Mouse (Mus musculus) thymus, postnatal 25 days (tissue): Measurements from ENCODE around the gene Gm21974.
"Not testable (repeated sequence)": the region's sequence is repeated elsewhere in the genome, so short reads cannot be mapped to it uniquely, and the experiment has no call there.

ENCODE experiments used
- DNase-seq: peaks from one replicate; pipeline ENCODE4 v3.0.0; 2022

The Gm21974 gene

DNA sequence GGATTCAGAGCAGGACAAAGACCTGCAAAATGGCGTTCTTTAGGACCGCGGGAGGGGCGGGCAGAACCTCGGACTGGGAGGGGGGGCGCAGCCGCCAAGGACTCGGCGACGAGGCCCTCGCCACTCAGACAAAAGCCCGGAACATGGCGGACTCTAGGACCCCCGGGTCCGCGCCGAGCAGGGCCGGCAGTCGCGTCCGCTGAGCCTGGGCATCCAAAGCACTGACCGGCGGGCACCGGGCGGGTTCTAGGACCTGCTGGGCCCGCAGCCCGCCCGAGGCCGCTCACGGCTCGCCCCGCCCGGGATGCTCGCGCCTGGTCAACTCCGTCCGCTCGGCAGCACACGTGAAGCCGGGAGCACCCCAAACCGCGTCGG lies 19.6 kb downstream of the Gm21974 start:
- DNase-seq = peak; percentile 90

DNA sequence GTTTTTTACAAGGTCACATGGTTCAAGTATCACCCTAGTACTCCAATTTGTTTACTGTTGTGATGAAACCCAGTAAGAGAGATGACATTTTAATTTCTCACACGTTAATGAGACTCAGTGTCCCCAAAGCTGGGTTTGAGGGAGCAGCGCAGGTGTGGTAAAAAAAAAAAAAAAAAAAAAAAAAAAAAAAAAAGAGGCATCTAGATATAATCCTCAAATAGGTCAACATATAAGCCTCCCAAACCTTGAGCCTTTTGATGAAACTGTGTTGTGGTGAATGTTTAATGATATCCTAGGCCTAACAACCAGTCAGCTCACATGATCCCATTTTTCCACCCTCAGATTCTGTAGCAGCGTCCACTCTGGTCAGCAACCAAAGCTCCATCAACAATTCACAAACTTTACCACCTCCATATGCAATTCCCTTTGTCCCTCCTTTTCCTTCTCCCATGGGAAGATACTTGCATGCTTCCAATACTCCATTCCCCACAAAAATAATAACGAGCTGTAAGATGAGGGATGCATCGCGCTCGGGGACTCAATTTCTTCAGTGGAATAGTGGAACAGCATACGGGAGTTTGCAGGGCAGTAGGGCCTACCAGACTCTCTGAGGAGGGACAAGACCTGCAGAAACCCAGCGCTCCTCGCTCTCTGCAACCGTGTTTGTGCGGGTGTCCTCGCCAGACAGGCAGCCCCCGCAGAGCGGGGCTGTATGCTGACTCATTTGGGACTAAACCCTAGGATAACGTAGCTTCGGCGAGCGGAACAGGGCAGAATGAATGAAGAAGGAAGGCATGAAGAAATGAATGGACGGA lies 20.2 kb downstream of the Gm21974 start:
- no peak for DNase-seq

- DNase-seq = peak; percentile 28
These were observed 25.0 kb downstream of the Gm21974 start for GRCm38 (mm10) chr7:127870136-127870821.

GRCm38 (mm10) chr7:127869149-127869810 lies 26.0 kb downstream of the Gm21974 start:
- no peak for DNase-seq

DNA sequence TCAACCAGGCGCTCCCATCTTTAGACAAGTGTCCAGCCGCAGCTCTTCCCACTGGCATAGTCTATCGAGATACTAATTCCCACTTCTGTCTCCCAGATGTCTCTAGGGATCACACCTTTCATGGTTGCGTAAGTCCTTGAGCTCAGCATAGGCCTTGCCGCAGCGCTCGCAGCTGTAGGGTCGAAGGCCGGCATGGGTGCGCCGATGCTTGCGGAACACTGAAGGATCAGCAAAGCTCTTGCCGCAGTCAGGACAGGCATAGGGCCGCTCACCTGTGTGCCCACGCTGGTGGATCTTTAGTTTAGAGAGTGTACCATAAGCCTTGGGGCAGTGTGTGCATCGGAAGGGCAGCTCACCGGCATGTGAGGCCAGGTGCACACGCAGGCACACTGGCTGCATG lies 27.6 kb downstream of the Gm21974 start:
- DNase-seq = no peak

- no peak for DNase-seq
These were observed 28.8 kb downstream of the Gm21974 start for GRCm38 (mm10) chr7:127866434-127866833.

DNA sequence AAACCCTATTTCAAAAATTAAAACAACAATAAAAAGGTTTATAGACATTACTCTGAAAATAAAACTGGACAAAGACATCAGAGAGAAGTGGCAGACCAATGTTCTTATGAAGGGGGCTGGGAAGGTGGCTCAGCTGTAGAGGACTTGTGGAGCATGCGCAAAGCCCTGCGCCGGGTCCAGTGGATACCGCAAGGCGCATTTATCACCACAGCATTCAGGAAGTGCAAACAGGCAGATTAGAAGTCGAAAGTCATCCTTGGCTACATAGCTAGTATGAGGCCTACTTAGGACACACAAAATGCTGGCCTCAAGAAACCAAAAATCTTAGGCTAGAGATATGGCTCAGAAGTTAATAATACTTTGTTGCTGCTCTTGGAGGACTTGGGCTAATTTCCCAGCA lies 37.0 kb downstream of the Gm21974 start:
- DNase-seq = no peak

- DNase-seq = no peak
These were observed 44.3 kb downstream of the Gm21974 start for GRCm38 (mm10) chr7:127850906-127851305.

DNA sequence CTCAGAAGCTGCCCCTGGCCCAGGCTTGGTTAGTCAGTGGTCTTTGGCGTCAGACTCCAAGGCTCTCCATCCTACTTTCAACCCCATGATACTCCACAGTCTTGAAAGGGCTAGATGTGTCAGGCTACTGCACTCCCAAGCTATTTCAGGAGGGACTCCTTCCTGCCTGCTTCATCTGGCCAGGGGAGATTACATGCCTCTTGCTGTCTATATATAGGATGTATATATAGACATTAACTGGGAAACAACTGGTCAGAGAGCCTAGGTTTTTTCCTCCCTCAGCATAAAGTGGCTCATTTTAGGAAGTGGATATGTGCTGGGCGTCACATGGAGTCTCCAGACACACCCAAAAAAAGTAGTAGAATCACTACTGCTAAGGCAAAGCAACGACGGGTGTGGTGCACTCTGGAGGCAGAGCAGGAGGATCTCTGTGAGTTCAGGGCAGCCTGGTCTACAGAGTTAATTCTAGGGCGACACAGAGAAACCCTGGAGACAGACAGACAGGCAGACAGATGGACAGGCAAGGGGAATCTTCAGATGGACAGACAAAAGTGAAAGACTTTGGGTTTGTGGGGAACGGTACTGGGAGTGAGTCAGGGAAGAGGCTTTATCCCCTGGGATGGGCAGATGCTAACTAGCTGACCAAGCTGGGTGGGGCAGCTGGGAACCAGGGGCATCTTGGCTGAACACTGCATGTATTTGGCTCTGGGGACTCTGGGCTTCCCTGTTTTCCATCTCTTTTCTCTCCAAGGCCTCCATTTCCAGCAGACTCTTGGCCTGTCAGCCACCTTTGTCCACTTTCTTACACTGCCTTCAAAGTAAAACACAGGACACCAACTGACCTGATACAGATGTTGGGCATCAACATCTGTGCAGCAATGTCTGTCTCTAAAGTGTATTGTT lies 45.0 kb downstream of the Gm21974 start:
- DNase-seq = no peak

- peak; percentile 78 for DNase-seq
These were observed 53.1 kb downstream of the Gm21974 start for GRCm38 (mm10) chr7:127842001-127842718.

DNA sequence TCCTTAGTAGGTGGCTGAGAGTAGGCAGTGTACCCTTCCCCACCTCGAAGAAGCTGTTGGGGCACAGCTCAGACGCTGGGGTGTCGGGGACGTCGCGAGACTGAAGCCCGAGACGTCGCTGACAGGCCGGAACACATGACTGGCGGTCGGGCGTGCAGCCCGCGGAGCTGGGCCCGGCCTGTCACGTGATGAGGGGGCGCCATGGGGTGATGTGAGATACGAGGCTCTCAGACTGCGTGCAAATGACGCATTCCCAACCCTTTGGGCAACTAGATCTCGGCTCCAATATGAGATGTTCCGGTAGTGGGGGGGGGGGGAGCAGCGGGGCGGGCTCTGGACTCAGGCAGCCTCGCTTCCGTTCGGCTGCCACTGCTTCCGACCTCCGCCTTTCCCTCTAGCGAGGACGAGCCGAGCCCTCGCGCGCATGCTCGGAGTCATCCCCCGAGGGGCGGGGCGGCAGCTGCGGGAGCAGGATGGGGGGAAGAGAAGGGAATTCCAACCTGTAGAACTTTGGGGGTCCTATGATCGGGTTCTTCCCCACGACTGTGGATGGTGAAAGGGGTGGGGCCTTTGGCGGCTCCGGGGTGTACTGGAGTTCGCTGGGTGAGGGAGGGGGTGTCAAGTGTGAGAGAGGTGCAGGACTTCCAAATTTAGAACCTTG lies 53.8 kb downstream of the Gm21974 start:
- DNase-seq = peak; percentile 93

- peak; percentile 77 for DNase-seq
These were observed 54.4 kb downstream of the Gm21974 start for GRCm38 (mm10) chr7:127840886-127841285.

GRCm38 (mm10) chr7:127840031-127840430 lies 55.2 kb downstream of the Gm21974 start:
- DNase-seq = not testable (repeated sequence)

DNA sequence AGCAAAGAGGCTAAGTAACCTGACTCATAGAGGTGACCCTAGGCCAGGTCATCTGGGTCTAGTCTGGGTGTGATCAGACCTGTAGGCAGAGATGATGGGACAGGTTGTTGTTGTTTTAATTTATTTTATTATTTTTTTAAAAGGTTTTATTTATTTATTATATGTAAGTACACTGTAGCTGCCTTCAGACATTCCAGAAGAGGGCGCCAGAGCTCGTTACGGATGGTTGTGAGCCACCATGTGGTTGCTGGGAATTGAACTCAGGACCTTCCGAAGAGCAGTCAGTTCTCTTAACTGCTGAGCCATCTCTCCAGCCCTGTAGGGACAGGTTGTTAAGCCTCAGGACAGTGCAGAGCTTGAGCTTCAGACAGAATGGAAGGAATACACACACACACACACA lies 57.4 kb downstream of the Gm21974 start:
- not testable (repeated sequence) for DNase-seq

GRCm38 (mm10) chr7:127837473-127837872 lies 57.8 kb downstream of the Gm21974 start:
- DNase-seq = no peak
